Mouse (Mus musculus): ENCODE measurements at regions not wholly inside any gene's neighbourhood (a gene's known extent, or its start where the extent isn't known, plus 50 kb on each side); places are given as distances from the start of the nearest gene placed in this dataset.

DNA sequence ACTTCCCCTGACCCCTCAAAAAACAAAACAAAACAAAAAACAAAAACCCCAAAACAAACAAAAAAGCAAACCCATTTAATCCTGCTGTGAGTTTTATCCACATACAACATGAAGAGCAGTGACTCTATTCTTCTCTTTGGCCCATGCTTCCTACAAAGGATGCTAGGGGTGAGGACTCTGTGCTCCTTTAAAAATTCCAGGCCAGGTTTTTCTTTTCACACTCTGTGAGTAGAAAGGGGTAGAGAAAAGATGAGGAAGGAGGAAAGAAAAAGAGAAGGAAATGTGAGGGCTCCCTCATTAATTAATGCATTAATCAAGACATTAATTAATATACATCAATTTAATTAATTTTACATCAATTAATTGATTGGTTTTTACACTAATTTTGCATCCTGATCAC, 82.9 kb upstream of the Phyhipl start:
- no peak for DNase-seq (ENCODE audit: low spot score)

GRCm38 (mm10) chr10:70733956-70734355, 78.2 kb upstream of the Phyhipl start:
- no peak for DNase-seq (ENCODE audit: low spot score)

DNA sequence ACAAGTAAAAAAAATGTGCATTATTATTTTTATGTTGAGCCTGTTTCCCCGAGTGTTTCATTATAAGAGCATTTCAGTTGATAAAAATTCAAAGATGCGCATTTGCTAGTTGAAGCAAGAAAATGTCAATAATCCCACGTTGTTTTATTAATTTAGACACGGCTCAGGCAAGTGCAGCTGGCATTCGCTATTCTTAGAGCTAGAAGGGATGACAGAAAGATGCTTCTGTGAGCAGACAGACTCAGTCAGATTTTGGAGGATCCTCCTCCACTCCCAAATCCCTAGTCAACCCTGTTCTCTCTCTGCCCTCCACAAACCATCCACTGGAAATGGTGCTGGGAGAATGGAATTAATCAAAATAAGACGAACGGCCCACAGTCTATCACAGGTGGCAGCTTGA, 77.7 kb upstream of the Phyhipl start:
- no peak for DNase-seq (ENCODE audit: low spot score)

- DNase-seq (ENCODE audit: low spot score) = no peak
These were observed 69.3 kb upstream of the Phyhipl start for GRCm38 (mm10) chr10:70725091-70725490.

- DNase-seq (ENCODE audit: low spot score) = no peak
These were observed 67.0 kb upstream of the Phyhipl start for GRCm38 (mm10) chr10:70722783-70723182.

- no peak for DNase-seq (ENCODE audit: low spot score)
These were observed 66.6 kb upstream of the Phyhipl start for GRCm38 (mm10) chr10:70722381-70722780.

GRCm38 (mm10) chr10:70717464-70717863, 61.7 kb upstream of the Phyhipl start:
- no peak for DNase-seq (ENCODE audit: low spot score)

DNA sequence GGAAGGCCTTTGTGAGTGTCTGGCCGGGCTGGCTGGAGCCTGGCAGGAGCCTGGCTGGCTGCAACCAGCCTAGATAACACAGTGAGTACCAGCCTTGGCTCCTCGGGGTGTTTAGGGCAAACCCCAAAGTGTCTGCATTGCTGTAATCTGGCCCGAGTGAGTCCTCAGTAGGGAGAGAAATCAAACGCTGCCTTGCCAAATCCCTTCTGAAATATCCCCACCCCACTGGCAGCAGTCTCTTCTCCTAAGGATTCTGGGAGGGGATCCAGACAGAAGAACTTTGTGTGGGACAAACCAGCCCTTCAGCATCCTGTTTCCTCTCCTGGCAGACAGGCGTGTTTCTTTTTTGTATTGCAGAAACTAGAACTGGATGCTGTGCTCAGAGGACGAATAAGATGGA, 61.3 kb upstream of the Phyhipl start:
- peak; percentile 44 for DNase-seq (ENCODE audit: low spot score)

- no peak for DNase-seq (ENCODE audit: low spot score)
These were observed 57.5 kb upstream of the Phyhipl start for GRCm38 (mm10) chr10:70713306-70713705.

DNA sequence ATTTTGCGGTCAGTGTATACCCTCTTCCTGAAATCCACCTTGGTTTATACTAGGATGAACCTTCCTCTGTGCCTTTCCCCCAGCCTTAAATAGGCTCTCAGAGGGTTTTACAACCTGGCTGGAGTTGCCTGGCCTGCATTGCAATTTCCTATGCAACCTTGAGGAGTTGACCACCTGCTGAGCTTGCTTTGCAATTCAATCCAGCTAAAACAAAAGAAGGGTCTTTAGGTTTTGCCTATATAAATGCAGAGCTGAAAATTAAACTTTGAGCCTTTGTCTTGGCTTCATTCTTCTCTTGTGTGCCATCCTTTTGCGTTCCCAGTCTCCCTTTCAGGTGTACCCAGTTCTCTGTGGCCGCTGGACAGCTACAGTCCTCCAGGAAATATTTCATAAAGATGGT, 53.0 kb upstream of the Phyhipl start:
- DNase-seq (ENCODE audit: low spot score) = no peak
